Mouse (Mus musculus) heart, embryonic 13.5 days (tissue): ENCODE results near the gene Gm5072. TPM values are rescaled to one million over a fixed set of nuclear protein-coding genes. Genes with fewer than 3 reads are reported as not detected.
"Not testable (repeated sequence)": the region's sequence is repeated elsewhere in the genome, so short reads cannot be mapped to it uniquely, and the experiment has no call there.

ENCODE experiments used
- ATAC-seq: fragments of 200-750 bp; cut with Nextera tagmentation; 2 replicates; pipeline ENCODE4 v1.8.0; 2017; ENCODE audit warnings: moderate TSS enrichment; ENCODE audit not compliant: insufficient number of reproducible peaks, low FRiP score, low TSS enrichment; ENCODE audit errors: extremely low read depth
- H3K27ac ChIP-seq: fragments of 300-500 bp; sonication (generic); replicated peaks from 2 replicates; pipeline ENCODE4 v1.5.1; 2015; ENCODE audit warnings: moderate library complexity, mild to moderate bottlenecking, inconsistent platforms
- H3K27me3 ChIP-seq: fragments of 300-500 bp; sonication (generic); replicated peaks from 2 replicates; pipeline ENCODE4 v1.6.1; 2015; ENCODE audit warnings: mild to moderate bottlenecking, inconsistent platforms
- H3K36me3 ChIP-seq: fragments of 300-500 bp; sonication (generic); 2 replicates; pipeline ENCODE4 v1.6.1; 2015; ENCODE audit warnings: mild to moderate bottlenecking, inconsistent platforms
- H3K4me1 ChIP-seq: fragments of 300-500 bp; sonication (generic); 2 replicates; pipeline ENCODE4 v1.6.1; 2015; ENCODE audit warnings: inconsistent platforms
- H3K4me2 ChIP-seq: fragments of 300-500 bp; sonication (generic); 2 replicates; pipeline ENCODE4 v1.6.1; 2015; ENCODE audit warnings: inconsistent platforms, mild to moderate bottlenecking, moderate library complexity
- H3K4me3 ChIP-seq: fragments of 300-500 bp; sonication (generic); 2 replicates; pipeline ENCODE4 v1.5.1; 2015; ENCODE audit warnings: moderate library complexity, mild to moderate bottlenecking, inconsistent platforms
- H3K9ac ChIP-seq: fragments of 300-500 bp; sonication (generic); 2 replicates; pipeline ENCODE4 v1.6.1; 2015; ENCODE audit warnings: inconsistent platforms, mild to moderate bottlenecking, moderate library complexity
- H3K9me3 ChIP-seq: fragments of 300-500 bp; sonication (generic); 2 replicates; pipeline ENCODE4 v1.6.1; 2016; ENCODE audit warnings: inconsistent platforms
- WGBS: fragments of 180-500 bp; shearing (Covaris S2); methylation state at CpG from one replicate; pipeline ENCODE4 v1.1.7; 2015; ENCODE audit warnings: mixed read lengths; 5-methylcytosine and 5-hydroxymethylcytosine counted together
- polyA plus RNA-seq: library from polyadenylated mRNA; unstranded; fragments of >200 nt; fragmentation: Nextera tagmentation; extraction: Ambion mirVana; gene quantifications from 2 replicates; pipeline ENCODE4 v1.2.1, GENCODE M21; 2015

Gene Gm5072
- not detected in 2 replicates for polyA plus RNA-seq

DNA sequence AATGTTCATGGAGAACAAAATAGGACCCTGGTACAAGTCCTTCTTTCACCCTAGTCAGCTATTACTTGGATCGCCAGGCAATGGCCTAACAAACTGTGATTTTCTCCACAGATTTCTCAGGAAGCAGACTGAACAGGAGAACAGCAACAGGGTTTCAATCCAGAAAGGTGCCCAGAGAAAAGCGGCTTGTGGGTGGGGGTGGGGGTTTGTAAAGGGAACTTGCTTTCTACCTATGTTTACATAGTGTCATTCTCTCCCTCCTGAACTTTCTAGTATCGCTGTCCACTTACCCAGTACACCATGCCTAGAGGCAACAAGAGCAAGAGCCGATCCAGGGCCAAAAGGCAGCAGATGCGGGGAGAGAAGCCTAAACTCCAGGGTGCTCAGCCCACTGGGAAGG lies at the start of gene Gm5072:
Gene Gm5072 (plus strand): TSS at position 301 of the 400 bp plus-strand sequence.
- H3K4me2 ChIP-seq, H3K9ac ChIP-seq, ATAC-seq, H3K27me3 ChIP-seq, H3K9me3 ChIP-seq, H3K4me3 ChIP-seq, H3K4me1 ChIP-seq, H3K27ac ChIP-seq, H3K36me3 ChIP-seq: not testable (repeated sequence)
- WGBS = no CpG with 5 or more reads among the region's 5 CpGs

Other genes starting within 250 kb of the Gm5072 start
- not detected in 2 replicates for gene Mageb2, start 60.8 kb upstream of the Gm5072 start, polyA plus RNA-seq
- gene Gm8914, start 87.6 kb downstream of the Gm5072 start, polyA plus RNA-seq = not detected in 2 replicates
- gene 1700084M14Rik, start 183.4 kb downstream of the Gm5072 start, polyA plus RNA-seq = not detected in 2 replicates
- not detected in 2 replicates for gene Gm14781, start 239.7 kb downstream of the Gm5072 start, polyA plus RNA-seq